Mouse (Mus musculus) adrenal gland, adult 18-20 months (tissue): ENCODE results near the gene Pcnt. TPM values are rescaled to one million over a fixed set of nuclear protein-coding genes. Genes with fewer than 3 reads are reported as not detected.

Source experiments
- DNase-seq, 2 experiments: peaks; one replicate each; pipeline ENCODE4 v3.0.0; 2021 to 2022; ENCODE audit warnings: low spot score in 2 of 2
- long read RNA-seq, 2 experiments: library from polyadenylated mRNA; stranded (forward); transcript quantifications; one replicate each; pipeline ENCODE4 v2.0.0; 2021
- total RNA-seq, 2 experiments: library from RNA; stranded (reverse); gene quantifications; 1 replicate in 1 of 2; 2 replicates in 1 of 2; pipeline ENCODE4 v1.2.3; 2021

Gene Pcnt
- 10 to 100 TPM; 11.9 to 13.4 TPM for total RNA-seq
- long read RNA-seq, experiment 1, partial matches to known transcripts, result 1 of 1 reads
- long read RNA-seq, experiment 1, other reads (novel, unspliced or antisense), result 0 of 1 reads
- long read RNA-seq, experiment 2, partial matches to known transcripts, result 16 of 23 reads
- long read RNA-seq, experiment 2, other reads (novel, unspliced or antisense), result 7 of 23 reads

GRCm38 (mm10) chr10:76442178-76443088 is at the start of gene Pcnt:
Gene Pcnt (minus strand): TSS chr10:76442786.
- peak; percentile 92 to 93 for DNase-seq

- no peak for DNase-seq
Measured at GRCm38 (mm10) chr10:76489205-76489604, 46.6 kb upstream of the Pcnt start.

GRCm38 (mm10) chr10:76488265-76488664 is 45.7 kb upstream of the Pcnt start:
- no peak for DNase-seq

- no peak for DNase-seq
Measured at GRCm38 (mm10) chr10:76486302-76486701, 43.7 kb upstream of the Pcnt start.

- DNase-seq, result no peak
Measured at GRCm38 (mm10) chr10:76481480-76481879, 38.9 kb upstream of the Pcnt start.

GRCm38 (mm10) chr10:76480851-76481250 is 38.3 kb upstream of the Pcnt start:
- no peak for DNase-seq

GRCm38 (mm10) chr10:76473759-76474158 is 31.2 kb upstream of the Pcnt start:
- no peak for DNase-seq

GRCm38 (mm10) chr10:76468203-76469162 is 25.9 kb upstream of the Pcnt start, which contains the start of the genes Mcm3ap and Ybey:
Gene Mcm3ap (plus strand): TSS chr10:76468927.
Gene Ybey (minus strand): TSS chr10:76469114.
- DNase-seq, result peak; percentile 81 to 85

GRCm38 (mm10) chr10:76462721-76463120 is 20.1 kb upstream of the Pcnt start:
- no peak for DNase-seq

- DNase-seq, result no peak
Measured at GRCm38 (mm10) chr10:76462312-76462711, 19.7 kb upstream of the Pcnt start.

GRCm38 (mm10) chr10:76461255-76461654 is 18.7 kb upstream of the Pcnt start:
- no peak for DNase-seq

- peak; percentile 35 to 45 for DNase-seq
Measured at GRCm38 (mm10) chr10:76455289-76455688, 12.7 kb upstream of the Pcnt start.

GRCm38 (mm10) chr10:76448851-76449250 is 6.3 kb upstream of the Pcnt start, which contains the start of gene 2610028H24Rik:
Gene 2610028H24Rik (plus strand): TSS chr10:76449081.
- no peak for DNase-seq

- no peak for DNase-seq
Measured at GRCm38 (mm10) chr10:76447406-76448229, 5.0 kb upstream of the Pcnt start.

- no peak for DNase-seq
Measured at GRCm38 (mm10) chr10:76445996-76446681, 3.6 kb upstream of the Pcnt start.

GRCm38 (mm10) chr10:76440281-76440680 is 2.3 kb downstream of the Pcnt start, which contains the start of gene AC141477.1:
Gene AC141477.1 (minus strand): TSS chr10:76440444.
- no peak for DNase-seq

GRCm38 (mm10) chr10:76439107-76439890 is 3.3 kb downstream of the Pcnt start:
- no peak for DNase-seq

GRCm38 (mm10) chr10:76433925-76434324 is 8.7 kb downstream of the Pcnt start:
- no peak for DNase-seq

GRCm38 (mm10) chr10:76425674-76426073 is 16.9 kb downstream of the Pcnt start:
- no peak for DNase-seq
